Mouse (Mus musculus) intestine, embryonic 14.5 days (tissue): ENCODE measurements around the gene Glis1. TPM values are rescaled to one million over a fixed set of nuclear protein-coding genes. Genes with fewer than 3 reads are reported as not detected.

ENCODE experiments used
- ATAC-seq: fragments of 200-750 bp; cut with Nextera tagmentation; replicated peaks from 2 replicates; pipeline ENCODE4 v1.8.0; 2017; ENCODE audit warnings: low read depth, moderate number of reproducible peaks, moderate TSS enrichment, moderate library complexity; ENCODE audit not compliant: low FRiP score, low TSS enrichment
- DNase-seq: peaks from one replicate; pipeline ENCODE4 v3.0.0-alpha.2; 2018; ENCODE audit warnings: low spot score
- H3K27ac ChIP-seq: fragments of 300-500 bp; sonication (generic); 2 replicates; pipeline ENCODE4 v1.5.1; 2014; ENCODE audit warnings: low read depth, mild to moderate bottlenecking, control low read depth
- H3K27me3 ChIP-seq: fragments of 300-500 bp; sonication (generic); replicated peaks from 2 replicates; pipeline ENCODE4 v1.6.1; 2014; ENCODE audit warnings: low read length, control low read depth; ENCODE audit not compliant: control insufficient read depth, insufficient read depth
- H3K36me3 ChIP-seq: fragments of 300-500 bp; sonication (generic); 2 replicates; pipeline ENCODE4 v1.6.1; 2014; ENCODE audit warnings: low read length, control low read depth; ENCODE audit not compliant: control insufficient read depth, insufficient read depth
- H3K4me1 ChIP-seq: fragments of 300-500 bp; sonication (generic); replicated peaks from 2 replicates; pipeline ENCODE4 v1.6.1; 2014; ENCODE audit warnings: low read length, control low read depth, mixed read lengths; ENCODE audit not compliant: control insufficient read depth, insufficient read depth
- H3K4me2 ChIP-seq: fragments of 300-500 bp; sonication (generic); 2 replicates; pipeline ENCODE4 v1.6.1; 2014; ENCODE audit warnings: low read length
- H3K4me3 ChIP-seq: fragments of 300-500 bp; sonication (generic); 2 replicates; pipeline ENCODE4 v1.5.1; 2014; ENCODE audit warnings: low read depth, low read length, control low read depth, mixed read lengths
- H3K9ac ChIP-seq: fragments of 300-500 bp; sonication (generic); 2 replicates; pipeline ENCODE4 v1.6.1; 2014; ENCODE audit warnings: mild to moderate bottlenecking, low read length
- H3K9me3 ChIP-seq: fragments of 300-500 bp; sonication (generic); 2 replicates; pipeline ENCODE4 v1.6.1; 2016; ENCODE audit warnings: low read length, control low read depth; ENCODE audit not compliant: control insufficient read depth
- WGBS: fragments of 180-500 bp; shearing (Covaris S2); extraction: QIAGEN DNeasy Blood & Tissue Kit; methylation state at CpG from one replicate; pipeline ENCODE4 v1.1.7; 2014; 5-methylcytosine and 5-hydroxymethylcytosine counted together
- polyA plus RNA-seq: library from polyadenylated mRNA; unstranded; fragments of >200 nt; fragmentation: Nextera tagmentation; extraction: Ambion mirVana; gene quantifications from 2 replicates; pipeline ENCODE4 v1.2.1, GENCODE M21; 2014

Gene Glis1
- polyA plus RNA-seq, 1 experiment from 2014 or later, result 0.43 TPM

DNA sequence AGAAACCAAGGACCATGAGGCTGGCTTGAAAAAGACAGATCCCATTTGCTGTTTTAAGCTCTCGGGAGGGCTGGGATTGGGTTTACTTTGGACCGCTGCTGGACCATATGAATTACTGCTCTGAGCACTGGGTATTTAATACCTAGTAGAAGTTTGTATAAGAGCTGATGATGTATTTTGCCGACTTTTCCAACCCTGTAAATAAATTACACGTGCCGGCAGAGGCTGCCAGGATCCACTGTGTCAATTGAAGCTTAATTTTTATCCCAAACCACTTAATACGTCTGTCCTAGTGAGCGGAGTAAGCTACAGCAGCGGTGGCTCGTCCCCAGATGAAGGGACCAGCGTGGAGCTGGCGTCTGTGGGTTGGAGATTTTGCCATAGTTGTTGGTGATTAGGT, 7.9 kb downstream of the Glis1 start:
- Histone ChIP-seq H3K4me3 (no peak overlapping the region), H3K4me2 (peak overlapping the region; percentile 20; the same call in 1 of the 2 replicates), H3K9ac (no peak overlapping the region), H3K36me3 (no peaks in the 10 kb centered on the region), H3K9me3 (0 out of 2 replicates have a peak, but pooled peaks cover 4% of the 10 kb centered on the region), H3K27me3 (peaks cover 63% of the 10 kb centered on the region), H3K4me1 (peaks cover 11% of the 10 kb centered on the region), H3K27ac (no peak overlapping the region)
- 39% methylated on average over 11 of the region's 11 CpGs for WGBS
- ATAC-seq (no peak), DNase-seq (no peak)

DNA sequence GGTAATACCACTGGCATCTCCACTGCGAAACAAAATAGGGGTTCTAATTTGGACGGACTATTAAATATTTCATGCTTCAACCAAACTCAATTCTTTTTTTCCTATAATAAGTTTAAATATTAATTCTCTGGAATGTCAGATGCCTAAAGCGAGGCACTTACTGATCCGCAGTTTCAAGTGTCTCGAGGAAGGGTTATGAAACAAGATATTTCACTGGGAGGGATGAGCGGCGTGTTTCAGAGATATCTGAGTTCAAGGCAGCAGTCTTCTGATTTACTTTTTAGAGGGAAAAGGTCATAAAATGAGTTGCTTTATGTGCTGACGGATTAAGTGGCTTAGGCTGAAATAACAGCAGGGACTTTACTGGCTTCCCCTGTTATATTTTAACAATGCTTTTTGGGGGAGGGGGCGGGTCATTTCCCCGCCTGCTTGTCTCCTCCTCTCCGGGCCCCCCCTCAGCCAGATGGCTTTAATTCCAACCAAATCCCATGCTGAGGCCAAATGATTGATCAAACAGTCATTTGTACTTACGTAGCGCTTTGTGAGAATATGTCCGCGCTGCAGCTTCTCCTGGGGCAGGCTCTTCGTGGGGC, 8.6 kb downstream of the Glis1 start:
- ATAC-seq (no peak), DNase-seq (no peak)
- Histone ChIP-seq H3K4me1 (peaks cover 11% of the 10 kb centered on the region), H3K36me3 (no peaks in the 10 kb centered on the region), H3K9me3 (0 out of 2 replicates have a peak, but pooled peaks cover 4% of the 10 kb centered on the region), H3K27me3 (peaks cover 56% of the 10 kb centered on the region), H3K27ac (no peak overlapping the region), H3K9ac (no peak overlapping the region), H3K4me3 (no peak overlapping the region), H3K4me2 (peak overlapping the region; percentile 9; the same call in 1 of the 2 replicates)
- 36% methylated on average over 16 of the region's 16 CpGs for whole genome bisulfite sequencing

DNA sequence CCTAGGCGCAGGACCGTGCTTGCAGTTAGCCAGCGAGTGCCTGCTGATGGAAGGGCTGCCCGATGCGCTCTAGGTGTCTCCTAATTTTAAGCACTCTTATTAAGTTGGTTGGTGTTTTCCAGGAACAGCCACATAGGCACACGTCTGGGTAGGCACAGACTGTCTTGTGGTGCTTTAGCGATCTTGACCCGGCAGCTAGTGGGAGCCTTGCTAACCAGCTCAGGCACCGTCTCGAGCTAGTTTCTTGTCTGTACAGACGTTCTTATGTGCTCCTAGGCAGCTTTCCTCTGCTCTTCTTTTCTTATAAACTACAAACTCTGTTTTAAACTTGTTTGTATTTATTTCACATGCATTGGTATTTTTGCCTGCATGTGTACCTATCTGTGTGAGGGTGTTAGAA, 9.2 kb downstream of the Glis1 start:
- ATAC-seq (no peak), DNase-seq (no peak)
- WGBS, result 55% methylated on average over 11 of the region's 11 CpGs
- Histone ChIP-seq H3K9me3 (0 out of 2 replicates have a peak, but pooled peaks cover 4% of the 10 kb centered on the region), H3K4me2 (no peak overlapping the region), H3K4me1 (peaks cover 11% of the 10 kb centered on the region), H3K9ac (no peak overlapping the region), H3K4me3 (no peak overlapping the region), H3K27ac (no peak overlapping the region), H3K36me3 (no peaks in the 10 kb centered on the region), H3K27me3 (peaks cover 50% of the 10 kb centered on the region)

DNA sequence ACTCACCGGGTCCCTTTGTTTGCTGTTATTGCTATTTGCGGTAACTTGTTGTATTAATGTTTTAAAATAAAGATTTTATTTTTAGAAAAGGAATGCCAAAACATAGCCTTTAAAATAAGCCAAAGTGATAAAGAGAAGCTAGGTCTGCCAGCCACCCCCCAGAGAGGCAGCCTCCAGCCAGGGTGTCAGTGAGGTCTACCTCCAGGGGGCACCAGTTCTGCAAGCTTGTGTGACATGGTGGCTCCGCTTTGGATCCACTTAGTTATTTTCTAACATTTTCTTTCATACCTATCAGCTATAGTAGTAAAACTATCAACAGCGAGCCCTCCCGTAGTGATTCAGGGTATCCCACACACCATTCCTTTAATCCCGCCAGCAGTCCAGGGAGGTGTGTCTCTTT, 14.1 kb downstream of the Glis1 start:
- peaks cover 3% of the 10 kb centered on the region; the same call in 1 of the 2 replicates for H3K4me1 ChIP-seq
- H3K9ac ChIP-seq, result no peak overlapping the region
- H3K36me3 ChIP-seq, result no peaks in the 10 kb centered on the region
- 82% methylated on average over 6 of the region's 6 CpGs for WGBS
- ATAC-seq, result no peak
- no peak overlapping the region for H3K27ac ChIP-seq
- DNase-seq, result no peak
- H3K4me3 ChIP-seq, result no peak overlapping the region
- 0 out of 2 replicates have a peak, but pooled peaks cover 4% of the 10 kb centered on the region for H3K9me3 ChIP-seq
- no peak overlapping the region for H3K4me2 ChIP-seq
- H3K27me3 ChIP-seq, result peaks cover 17% of the 10 kb centered on the region; the same call in 1 of the 2 replicates

DNA sequence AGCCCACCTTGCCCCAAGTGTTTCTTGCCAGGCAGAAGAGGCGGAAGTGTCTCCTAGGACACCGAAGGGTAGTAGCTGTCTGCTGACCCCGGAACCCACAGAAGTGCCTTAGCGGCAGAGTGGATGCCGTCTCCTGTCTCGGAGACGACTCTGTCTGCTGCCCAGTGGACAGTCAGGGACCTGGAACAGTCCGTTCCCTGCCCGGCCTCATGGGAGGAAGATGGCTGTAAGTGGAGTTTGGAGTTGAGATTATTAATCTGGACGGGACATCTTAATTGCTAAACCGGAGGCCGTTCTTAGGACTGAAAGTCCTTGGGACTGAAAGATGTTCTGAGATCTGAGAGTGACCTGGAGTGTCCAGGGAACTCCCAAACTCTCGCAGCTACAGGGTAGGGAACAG, 15.1 kb downstream of the Glis1 start:
- ATAC-seq (no peak), DNase-seq (no peak)
- H3K27me3 ChIP-seq, result peaks cover 9% of the 10 kb centered on the region; the same call in 1 of the 2 replicates
- no peak overlapping the region for H3K9ac ChIP-seq
- no peaks in the 10 kb centered on the region for H3K4me1 ChIP-seq
- 0 out of 2 replicates have a peak, but pooled peaks cover 4% of the 10 kb centered on the region for H3K9me3 ChIP-seq
- WGBS, result 85% methylated on average over 13 of the region's 13 CpGs
- H3K36me3 ChIP-seq, result no peaks in the 10 kb centered on the region
- no peak overlapping the region for H3K4me2 ChIP-seq
- H3K4me3 ChIP-seq, result no peak overlapping the region
- H3K27ac ChIP-seq, result no peak overlapping the region

DNA sequence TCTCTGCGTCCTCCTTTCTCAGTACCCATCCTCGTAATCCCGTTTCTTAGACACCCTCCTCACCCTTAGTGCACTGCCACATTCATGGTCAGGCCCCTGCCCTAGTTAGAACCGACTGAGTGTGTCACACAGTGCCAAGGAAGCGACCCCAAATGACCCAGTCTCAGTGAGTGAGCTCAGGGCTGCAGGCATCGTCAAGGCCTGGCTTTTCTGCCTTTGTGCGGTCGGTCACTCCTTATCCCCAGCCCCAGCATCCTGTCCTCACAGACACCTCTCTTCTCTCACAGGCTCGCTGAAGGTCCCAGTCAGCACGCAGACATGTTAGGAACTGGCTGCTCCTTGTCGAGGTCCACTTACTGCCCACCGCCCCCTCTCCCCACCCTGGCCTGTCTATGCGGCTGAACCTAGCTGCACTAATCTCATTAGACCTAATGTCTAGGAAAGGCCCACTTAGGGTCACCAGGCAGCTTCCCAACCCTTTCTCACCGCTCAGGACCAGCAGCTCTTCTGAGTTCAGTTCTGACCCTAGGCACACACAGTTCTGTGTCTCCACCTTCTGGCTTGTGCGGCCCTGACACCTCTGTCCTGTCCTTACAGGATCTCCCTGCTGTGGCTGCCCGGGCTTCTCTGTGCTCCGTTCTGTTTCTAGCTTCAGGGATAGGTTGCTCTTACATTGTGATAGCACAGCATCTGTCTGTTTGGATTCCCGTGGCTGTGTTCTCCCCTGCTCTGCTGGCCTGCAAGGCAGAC, 18.1 kb downstream of the Glis1 start:
- no peaks in the 10 kb centered on the region for H3K9me3 ChIP-seq
- DNase-seq, result no peak

DNA sequence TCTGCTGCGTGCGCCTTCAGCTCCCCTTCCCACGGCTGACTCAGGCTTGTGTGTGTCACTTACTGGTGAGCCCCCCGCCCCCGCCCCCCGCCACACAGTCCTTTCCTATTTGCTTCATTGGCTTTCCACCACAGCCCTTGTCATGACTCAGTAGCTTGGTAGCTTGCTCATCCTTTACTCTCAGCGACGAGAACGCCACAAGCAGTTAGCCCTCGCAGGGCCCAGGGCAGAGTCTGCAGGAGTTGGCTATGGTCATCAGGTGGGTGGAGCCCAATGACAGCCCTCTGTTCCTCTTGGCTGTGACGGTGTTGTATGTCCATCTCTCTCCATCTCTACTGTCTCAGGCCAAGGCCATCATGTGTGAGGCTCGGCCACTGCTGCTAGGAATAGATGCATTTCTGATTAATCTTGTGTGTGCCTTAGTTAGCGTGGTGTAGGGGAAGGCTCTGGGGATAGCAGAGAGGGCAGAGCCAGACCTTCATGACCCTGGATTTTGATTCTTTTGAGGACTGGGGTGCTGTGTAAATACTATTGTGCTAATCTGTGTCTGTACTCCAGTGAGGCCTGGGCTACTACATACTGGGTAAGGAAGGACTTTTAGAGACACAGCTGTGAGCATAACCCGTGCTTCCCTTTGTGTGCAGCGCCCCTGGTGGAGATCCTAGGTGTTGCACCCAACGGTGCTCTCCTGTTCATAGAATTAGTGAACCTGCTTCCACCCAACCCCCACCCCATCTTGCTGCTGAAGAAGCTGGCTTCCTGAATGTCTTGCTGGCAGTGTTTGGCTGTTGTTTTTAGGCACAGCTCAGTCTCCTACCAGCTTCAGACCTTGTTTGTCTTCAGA, 19.0 kb downstream of the Glis1 start:
- Histone ChIP-seq H3K36me3 (no peaks in the 10 kb centered on the region), H3K27ac (no peak overlapping the region), H3K4me1 (no peaks in the 10 kb centered on the region), H3K4me2 (no peak overlapping the region), H3K9ac (no peak overlapping the region), H3K4me3 (no peak overlapping the region), H3K27me3 (no peaks in the 10 kb centered on the region), H3K9me3 (no peaks in the 10 kb centered on the region)
- ATAC-seq, result peak; percentile 26; the same call in 1 of the 2 replicates
- DNase-seq, result peak; percentile 96
- WGBS, result 67% methylated on average over 16 of the region's 16 CpGs

More for the DNA sequence above, 18.1 kb downstream of the Glis1 start:
- no peaks in the 10 kb centered on the region for H3K27me3 ChIP-seq
- ATAC-seq, result no peak
- H3K4me3 ChIP-seq, result no peak overlapping the region
- no peak overlapping the region for H3K27ac ChIP-seq
- no peak overlapping the region for H3K4me2 ChIP-seq
- WGBS, result 77% methylated on average over 18 of the region's 18 CpGs
- H3K4me1 ChIP-seq, result no peaks in the 10 kb centered on the region
- no peak overlapping the region for H3K9ac ChIP-seq
- no peaks in the 10 kb centered on the region for H3K36me3 ChIP-seq

DNA sequence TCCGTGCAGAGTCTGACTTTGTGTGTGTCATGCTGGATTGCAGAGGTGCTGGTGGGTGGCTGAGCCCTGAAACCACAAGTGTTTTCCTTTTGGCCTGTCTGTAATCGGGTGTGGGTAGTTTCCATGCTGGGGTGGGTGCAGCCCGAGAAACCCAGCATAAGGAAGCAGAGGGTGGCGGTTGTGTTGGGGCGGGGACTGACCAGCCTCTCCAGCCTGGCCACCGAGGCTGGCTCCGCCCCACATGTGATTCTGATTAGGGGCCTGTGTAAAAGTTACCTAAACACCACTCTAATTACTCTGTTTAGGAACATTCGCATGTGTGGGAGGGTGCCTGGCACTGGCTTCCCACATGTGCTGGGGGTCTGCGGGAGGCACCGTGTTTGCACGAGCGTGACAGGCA, 23.2 kb downstream of the Glis1 start:
- no peaks in the 10 kb centered on the region for H3K27me3 ChIP-seq
- 55% methylated on average over 12 of the region's 12 CpGs for WGBS
- no peaks in the 10 kb centered on the region for H3K4me1 ChIP-seq
- H3K9ac ChIP-seq, result no peak overlapping the region
- H3K9me3 ChIP-seq, result no peaks in the 10 kb centered on the region
- H3K4me3 ChIP-seq, result no peak overlapping the region
- DNase-seq, result no peak
- no peak overlapping the region for H3K27ac ChIP-seq
- no peak for ATAC-seq
- no peak overlapping the region for H3K4me2 ChIP-seq
- H3K36me3 ChIP-seq, result no peaks in the 10 kb centered on the region
